Mouse (Mus musculus): ENCODE measurements around the gene Tcte2. TPM values are rescaled to one million over a fixed set of nuclear protein-coding genes. Genes with fewer than 3 reads are reported as not detected.

Tcte2 gene
- total and polyA plus RNA-seq, 2 experiments from 2014 or later = 9.8 to 18.7 TPM

- 82% methylated on average over 5 of the region's 5 CpGs for WGBS
- no peak for DNase-seq (ENCODE audit: low spot score)
- no peak for TF ChIP-seq CTCF (IDR thresholded peaks at IDR 0.05; ENCODE audit: low read depth)
Observed at GRCm38 (mm10) chr17:13735057-13735456, 26.6 kb downstream of the Tcte2 start.

GRCm38 (mm10) chr17:13733971-13734370 is 27.7 kb downstream of the Tcte2 start:
- 86% methylated on average over 5 of the region's 5 CpGs for WGBS
- H3K27ac ChIP-seq = no peak overlapping the region
- no peak overlapping the region for H3K4me3 ChIP-seq (ENCODE audit: low read length)
- peaks cover 6% of the 10 kb centered on the region; the same call in 1 of the 2 replicates for H3K4me1 ChIP-seq (ENCODE audit: insufficient read depth, low read length)
- no peaks in the 10 kb centered on the region for H3K9me3 ChIP-seq (ENCODE audit: low read length)
- DNase-seq (ENCODE audit: low spot score) = no peak
- TF ChIP-seq CTCF (IDR thresholded peaks at IDR 0.05; ENCODE audit: low read depth) = no peak
- no peaks in the 10 kb centered on the region for H3K36me3 ChIP-seq (ENCODE audit: insufficient read depth, low read length)
- no peak overlapping the region for H3K4me2 ChIP-seq (ENCODE audit: low read depth, low read length)
- ATAC-seq = no peak
- H3K9ac ChIP-seq (replicated peaks; ENCODE audit: low read length) = no peak overlapping the region
- H3K27me3 ChIP-seq (ENCODE audit: insufficient read depth, low read length) = no peaks in the 10 kb centered on the region

More at GRCm38 (mm10) chr17:13735057-13735456, 26.6 kb downstream of the Tcte2 start:
- Histone ChIP-seq H3K4me2 (ENCODE audit: low read depth, low read length) (no peak overlapping the region), H3K9ac (replicated peaks; ENCODE audit: low read length) (no peak overlapping the region), H3K9me3 (ENCODE audit: low read length) (no peaks in the 10 kb centered on the region), H3K36me3 (ENCODE audit: insufficient read depth, low read length) (no peaks in the 10 kb centered on the region), H3K27me3 (ENCODE audit: insufficient read depth, low read length) (no peaks in the 10 kb centered on the region), H3K4me3 (ENCODE audit: low read length) (no peak overlapping the region), H3K27ac (no peak overlapping the region), H3K4me1 (ENCODE audit: insufficient read depth, low read length) (peaks cover 6% of the 10 kb centered on the region; the same call in 1 of the 2 replicates)
- no peak for ATAC-seq

GRCm38 (mm10) chr17:13732685-13733084 is 28.9 kb downstream of the Tcte2 start:
- Histone ChIP-seq H3K27ac (no peak overlapping the region), H3K9me3 (ENCODE audit: low read length) (no peaks in the 10 kb centered on the region), H3K27me3 (ENCODE audit: insufficient read depth, low read length) (no peaks in the 10 kb centered on the region), H3K4me3 (ENCODE audit: low read length) (no peak overlapping the region), H3K36me3 (ENCODE audit: insufficient read depth, low read length) (no peaks in the 10 kb centered on the region), H3K9ac (replicated peaks; ENCODE audit: low read length) (no peak overlapping the region), H3K4me2 (ENCODE audit: low read depth, low read length) (no peak overlapping the region), H3K4me1 (ENCODE audit: insufficient read depth, low read length) (peaks cover 6% of the 10 kb centered on the region; the same call in 1 of the 2 replicates)
- DNase-seq (ENCODE audit: low spot score) = no peak
- WGBS = 47% methylated on average over 8 of the region's 8 CpGs
- no peak for TF ChIP-seq CTCF (IDR thresholded peaks at IDR 0.05; ENCODE audit: low read depth)
- ATAC-seq = no peak; the same call in 1 of the 2 replicates

- Histone ChIP-seq H3K4me2 (ENCODE audit: low read depth, low read length) (no peak overlapping the region), H3K9me3 (ENCODE audit: low read length) (no peaks in the 10 kb centered on the region), H3K9ac (replicated peaks; ENCODE audit: low read length) (no peak overlapping the region), H3K4me1 (ENCODE audit: insufficient read depth, low read length) (peaks cover 6% of the 10 kb centered on the region; the same call in 1 of the 2 replicates), H3K27me3 (ENCODE audit: insufficient read depth, low read length) (no peaks in the 10 kb centered on the region), H3K27ac (no peak overlapping the region), H3K4me3 (ENCODE audit: low read length) (no peak overlapping the region), H3K36me3 (ENCODE audit: insufficient read depth, low read length) (no peaks in the 10 kb centered on the region)
- no peak for TF ChIP-seq CTCF (IDR thresholded peaks at IDR 0.05; ENCODE audit: low read depth)
- ATAC-seq = peak; percentile 28; the same call in 1 of the 2 replicates
- DNase-seq (ENCODE audit: low spot score) = no peak
- WGBS = 54% methylated on average over 4 of the region's 4 CpGs
Observed at GRCm38 (mm10) chr17:13731727-13732112, 29.9 kb downstream of the Tcte2 start.

- Histone ChIP-seq H3K9ac (replicated peaks; ENCODE audit: low read length) (no peak overlapping the region), H3K4me3 (ENCODE audit: low read length) (no peak overlapping the region), H3K36me3 (ENCODE audit: insufficient read depth, low read length) (no peaks in the 10 kb centered on the region), H3K4me1 (ENCODE audit: insufficient read depth, low read length) (peaks cover 4% of the 10 kb centered on the region; the same call in 1 of the 2 replicates), H3K27ac (no peak overlapping the region), H3K4me2 (ENCODE audit: low read depth, low read length) (no peak overlapping the region), H3K9me3 (ENCODE audit: low read length) (no peaks in the 10 kb centered on the region), H3K27me3 (ENCODE audit: insufficient read depth, low read length) (no peaks in the 10 kb centered on the region)
- 95% methylated on average over 6 of the region's 6 CpGs for WGBS
- TF ChIP-seq CTCF (IDR thresholded peaks at IDR 0.05; ENCODE audit: low read depth) = no peak
- DNase-seq (ENCODE audit: low spot score) (no peak), ATAC-seq (no peak)
Observed at GRCm38 (mm10) chr17:13730980-13731726, 30.5 kb downstream of the Tcte2 start.

GRCm38 (mm10) chr17:13726832-13727355 is 34.7 kb downstream of the Tcte2 start:
- no peaks in the 10 kb centered on the region for H3K36me3 ChIP-seq (ENCODE audit: insufficient read depth, low read length)
- H3K9me3 ChIP-seq (ENCODE audit: low read length) = no peaks in the 10 kb centered on the region
- DNase-seq (ENCODE audit: low spot score) (no peak), ATAC-seq (no peak)
- H3K4me2 ChIP-seq (ENCODE audit: low read depth, low read length) = no peak overlapping the region
- WGBS = 94% methylated on average over 8 of the region's 8 CpGs
- H3K4me3 ChIP-seq (ENCODE audit: low read length) = no peak overlapping the region
- no peaks in the 10 kb centered on the region for H3K27me3 ChIP-seq (ENCODE audit: insufficient read depth, low read length)
- H3K9ac ChIP-seq (replicated peaks; ENCODE audit: low read length) = no peak overlapping the region
- H3K27ac ChIP-seq = no peak overlapping the region
- TF ChIP-seq CTCF (IDR thresholded peaks at IDR 0.05; ENCODE audit: low read depth) = no peak
- no peaks in the 10 kb centered on the region for H3K4me1 ChIP-seq (ENCODE audit: insufficient read depth, low read length)
